Mouse (Mus musculus) lung, postnatal 36 days (tissue): ENCODE results near the gene Apoe.
A peak's percentile ranks its signal among the peaks of the same experiment; 100 is the strongest.

Source experiments
- DNase-seq: peaks from one replicate; pipeline ENCODE4 v3.0.0; 2022; ENCODE audit warnings: mixed read lengths

Apoe gene

GRCm38 (mm10) chr7:19698907-19699826 is at the start of gene Apoe:
Gene Apoe (minus strand): TSS chr7:19699188.
- DNase-seq: peak; percentile 63

- DNase-seq: peak; percentile 85
These were observed 48.6 kb upstream of the Apoe start for GRCm38 (mm10) chr7:19747420-19748218.

GRCm38 (mm10) chr7:19746426-19747201 is 47.6 kb upstream of the Apoe start:
- no peak for DNase-seq

- DNase-seq: no peak
These were observed 47.0 kb upstream of the Apoe start for GRCm38 (mm10) chr7:19745971-19746370.

GRCm38 (mm10) chr7:19744590-19745385 is 45.8 kb upstream of the Apoe start:
- DNase-seq: peak; percentile 53

GRCm38 (mm10) chr7:19743791-19744190 is 44.8 kb upstream of the Apoe start:
- no peak for DNase-seq

GRCm38 (mm10) chr7:19742468-19742867 is 43.5 kb upstream of the Apoe start:
- DNase-seq: no peak

GRCm38 (mm10) chr7:19741329-19742031 is 42.5 kb upstream of the Apoe start:
- no peak for DNase-seq

GRCm38 (mm10) chr7:19740269-19740668 is 41.3 kb upstream of the Apoe start:
- DNase-seq: peak; percentile 65

- no peak for DNase-seq
These were observed 39.8 kb upstream of the Apoe start for GRCm38 (mm10) chr7:19738771-19739170.

GRCm38 (mm10) chr7:19736389-19737057 is 37.5 kb upstream of the Apoe start:
- no peak for DNase-seq

GRCm38 (mm10) chr7:19734178-19734666 is 35.2 kb upstream of the Apoe start:
- DNase-seq: no peak

GRCm38 (mm10) chr7:19726541-19726940 is 27.6 kb upstream of the Apoe start:
- no peak for DNase-seq

GRCm38 (mm10) chr7:19724167-19724566 is 25.2 kb upstream of the Apoe start:
- DNase-seq: peak; percentile 84

GRCm38 (mm10) chr7:19722754-19723195 is 23.8 kb upstream of the Apoe start:
- DNase-seq: peak; percentile 81

GRCm38 (mm10) chr7:19719200-19719599 is 20.2 kb upstream of the Apoe start:
- no peak for DNase-seq

- no peak for DNase-seq
These were observed 19.4 kb upstream of the Apoe start for GRCm38 (mm10) chr7:19718297-19718952.

GRCm38 (mm10) chr7:19717346-19717745 is 18.4 kb upstream of the Apoe start:
- no peak for DNase-seq

- no peak for DNase-seq
These were observed 17.8 kb upstream of the Apoe start for GRCm38 (mm10) chr7:19716822-19717221.
